Mouse (Mus musculus) MEL (cell line): ENCODE results near the gene Clpb.

Experiments
- CTCF ChIP-seq, 3 experiments: IDR thresholded peaks in 2 of 3; conservative IDR thresholded peaks in 1 of 3; 2 replicates each; pipeline ENCODE4 v1.5.1; 2011 to 2012; ENCODE audit warnings: low read length in 3 of 3, low read depth in 2 of 3, mild to moderate bottlenecking in 2 of 3, improper control_type of control experiment in 1 of 3, inconsistent platforms in 1 of 3, mixed read lengths in 1 of 3, moderate library complexity in 1 of 3; ENCODE audit not compliant: control insufficient read depth in 1 of 3, insufficient read depth in 1 of 3, poor library complexity in 1 of 3, severe bottlenecking in 1 of 3
- GABPA ChIP-seq: IDR thresholded peaks from 2 replicates; pipeline ENCODE4 v1.6.1; 2012; ENCODE audit warnings: low read depth, mild to moderate bottlenecking, inconsistent platforms, low read length, improper control_type of control experiment, moderate library complexity
- MAX ChIP-seq: IDR thresholded peaks from 2 replicates; pipeline ENCODE4 v1.6.1; 2011; ENCODE audit warnings: low read length, improper control_type of control experiment
- TCF12 ChIP-seq: IDR thresholded peaks from 2 replicates; pipeline ENCODE4 v1.6.1; 2014; ENCODE audit warnings: low read depth, mild to moderate bottlenecking, inconsistent platforms, low read length, improper control_type of control experiment, moderate library complexity
- ZC3H11A ChIP-seq: IDR thresholded peaks from 2 replicates; pipeline ENCODE4 v1.6.1; 2012; ENCODE audit warnings: low read depth, mild to moderate bottlenecking, inconsistent platforms, low read length, improper control_type of control experiment

GRCm38 (mm10) chr7:101636056-101636455 lies 27.4 kb upstream of the Clpb start:
- TF ChIP-seq GABPA (no peak), CTCF (IDR thresholded peaks at IDR 0.05 in 2 of 3, conservative IDR thresholded peaks at IDR 0.05 in 1 of 3; ENCODE audit: control insufficient read depth in 1 of 3, insufficient read depth in 1 of 3, low read depth in 2 of 3, low read length in 3 of 3, poor library complexity in 1 of 3, severe bottlenecking in 1 of 3) (no peak), MAX (no peak), TCF12 (no peak), ZC3H11A (no peak)
